Mouse (Mus musculus) liver, adult 2 months (tissue): ENCODE measurements around the gene Zmym3. TPM values are rescaled to one million over a fixed set of nuclear protein-coding genes. Genes with fewer than 3 reads are reported as not detected.

Experiments
- DNase-seq: peaks from one replicate; pipeline ENCODE4 v3.0.0-alpha.2; 2011; ENCODE audit warnings: low read depth, low spot score; ENCODE audit errors: extremely low read depth
- H3K27ac ChIP-seq: fragments of 200-500 bp; replicated peaks from 2 replicates; pipeline ENCODE4 v1.5.1; 2012; ENCODE audit warnings: low read depth, mild to moderate bottlenecking, control low read depth, inconsistent platforms, low read length; ENCODE audit not compliant: insufficient read depth
- H3K27me3 ChIP-seq: fragments of 200-500 bp; 2 replicates; pipeline ENCODE4 v1.6.1; 2012; ENCODE audit warnings: mild to moderate bottlenecking, moderate library complexity, low read length, inconsistent platforms; ENCODE audit not compliant: control insufficient read depth, insufficient read depth
- H3K36me3 ChIP-seq: fragments of 200-500 bp; 2 replicates; pipeline ENCODE4 v1.6.1; 2012; ENCODE audit warnings: low read length, inconsistent platforms; ENCODE audit not compliant: control insufficient read depth, insufficient read depth
- H3K4me1 ChIP-seq: fragments of 200-500 bp; 2 replicates; pipeline ENCODE4 v1.6.1; 2011; ENCODE audit warnings: low read length; ENCODE audit not compliant: control insufficient read depth, insufficient read depth
- H3K4me3 ChIP-seq: fragments of 200-500 bp; 2 replicates; pipeline ENCODE4 v1.5.1; 2011; ENCODE audit warnings: low read depth, mild to moderate bottlenecking, control low read depth, low read length, moderate library complexity; ENCODE audit not compliant: insufficient read depth
- H3K79me2 ChIP-seq: fragments of 200-500 bp; 2 replicates; pipeline ENCODE4 v1.6.1; 2012; ENCODE audit warnings: inconsistent platforms, mild to moderate bottlenecking, low read length, moderate library complexity; ENCODE audit not compliant: control insufficient read depth, insufficient read depth
- H3K9ac ChIP-seq: fragments of 200-500 bp; 2 replicates; pipeline ENCODE4 v1.6.1; 2012; ENCODE audit warnings: low read depth, mild to moderate bottlenecking, control low read depth, inconsistent platforms, low read length
- CTCF ChIP-seq: fragments of 200-500 bp; IDR thresholded peaks from 2 replicates; pipeline ENCODE4 v1.5.1; 2011; ENCODE audit warnings: low read depth, low read length, control low read depth
- POLR2A ChIP-seq: fragments of 200-500 bp; IDR thresholded peaks from 2 replicates; pipeline ENCODE4 v1.6.1; 2011; ENCODE audit warnings: low read length, control low read depth; ENCODE audit not compliant: insufficient read depth; ENCODE audit errors: extremely low read depth
- WGBS: fragments of 180-500 bp; shearing (Covaris S2); methylation state at CpG from one replicate; pipeline ENCODE4 v1.1.7; 2018; 5-methylcytosine and 5-hydroxymethylcytosine counted together
- polyA plus RNA-seq: library from polyadenylated mRNA; depleted of rRNA; stranded (reverse); fragments of >200 nt; gene quantifications from 2 replicates; pipeline ENCODE4 v1.2.3, GENCODE M21; 2012
- total RNA-seq: library from RNA; depleted of rRNA; stranded (reverse); fragments of >200 nt; gene quantifications from 2 replicates; pipeline ENCODE4 v1.2.3, GENCODE M21; 2014

Zmym3 gene
- total and polyA plus RNA-seq, 2 experiments: 6.8 to 9.1 TPM

- Histone ChIP-seq H3K36me3 (no peaks in the 10 kb centered on the region), H3K9ac (peak overlapping the region; percentile 98), H3K79me2 (no peaks in the 10 kb centered on the region), H3K4me3 (peak overlapping the region; percentile 99), H3K27me3 (no peaks in the 10 kb centered on the region), H3K27ac (peak overlapping the region; percentile 64), H3K4me1 (no peaks in the 10 kb centered on the region)
- peak; percentile 53 for TF ChIP-seq CTCF
- TF ChIP-seq POLR2A: no peak
- DNase-seq: no peak
- 2% methylated on average over 29 of the region's 36 CpGs for WGBS
These were observed 1.5 kb downstream of the Zmym3 start for GRCm38 (mm10) chrX:101418946-101419724.

GRCm38 (mm10) chrX:101396459-101396858, 24.2 kb downstream of the Zmym3 start:
- Histone ChIP-seq H3K9ac (no peak overlapping the region), H3K79me2 (no peaks in the 10 kb centered on the region), H3K4me1 (peaks cover 2% of the 10 kb centered on the region; the same call in 1 of the 2 replicates), H3K27ac (no peak overlapping the region), H3K36me3 (no peaks in the 10 kb centered on the region), H3K4me3 (no peak overlapping the region), H3K27me3 (no peaks in the 10 kb centered on the region)
- no peak for DNase-seq
- 74% methylated on average over 11 of the region's 11 CpGs for WGBS
- TF ChIP-seq POLR2A (no peak), CTCF (no peak)

DNA sequence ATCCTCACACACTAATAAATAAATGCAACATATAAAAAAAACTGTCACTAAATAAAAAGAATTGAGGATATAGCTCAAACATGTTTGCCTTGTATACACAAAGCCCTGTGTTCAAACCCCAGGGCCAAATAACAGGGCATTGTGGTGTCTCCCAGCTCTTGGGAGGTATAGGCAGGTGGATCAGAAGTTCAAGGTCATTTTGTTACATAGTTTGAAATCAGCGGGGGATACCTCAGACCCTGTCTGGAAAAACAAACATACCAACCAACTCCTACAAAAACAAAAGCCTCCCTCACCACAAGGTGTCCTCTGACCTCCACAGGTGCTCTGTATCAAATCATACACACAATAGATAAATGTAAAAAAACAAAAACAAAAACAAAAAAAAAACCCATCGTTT, 26.3 kb downstream of the Zmym3 start:
- peaks cover 2% of the 10 kb centered on the region; the same call in 1 of the 2 replicates for H3K4me1 ChIP-seq
- no peak for TF ChIP-seq POLR2A
- TF ChIP-seq CTCF: no peak
- H3K36me3 ChIP-seq: no peaks in the 10 kb centered on the region
- H3K9ac ChIP-seq: no peak overlapping the region
- no peaks in the 10 kb centered on the region for H3K27me3 ChIP-seq
- H3K79me2 ChIP-seq: no peaks in the 10 kb centered on the region
- no peak overlapping the region for H3K27ac ChIP-seq
- no peak overlapping the region for H3K4me3 ChIP-seq
- 31% methylated on average over 2 of the region's 2 CpGs for WGBS
- no peak for DNase-seq

- H3K4me1 ChIP-seq: peaks cover 14% of the 10 kb centered on the region; the same call in 1 of the 2 replicates
- peaks cover 7% of the 10 kb centered on the region; the same call in 1 of the 2 replicates for H3K36me3 ChIP-seq
- TF ChIP-seq POLR2A (no peak), CTCF (no peak)
- no peaks in the 10 kb centered on the region for H3K79me2 ChIP-seq
- peak overlapping the region; percentile 12; the same call in 1 of the 2 replicates for H3K27ac ChIP-seq
- WGBS: 21% methylated on average over 5 of the region's 5 CpGs
- no peaks in the 10 kb centered on the region for H3K27me3 ChIP-seq
- H3K9ac ChIP-seq: no peak overlapping the region
- no peak overlapping the region for H3K4me3 ChIP-seq
- peak; percentile 71 for DNase-seq
These were observed 31.6 kb downstream of the Zmym3 start for GRCm38 (mm10) chrX:101388866-101389537.

- DNase-seq: peak; percentile 57
- H3K27me3 ChIP-seq: no peaks in the 10 kb centered on the region
- H3K27ac ChIP-seq: peak overlapping the region; percentile 38
- H3K79me2 ChIP-seq: no peaks in the 10 kb centered on the region
- WGBS: 21% methylated on average over 4 of the region's 4 CpGs
- H3K36me3 ChIP-seq: peaks cover 9% of the 10 kb centered on the region
- H3K4me3 ChIP-seq: no peak overlapping the region
- peaks cover 15% of the 10 kb centered on the region; the same call in 1 of the 2 replicates for H3K4me1 ChIP-seq
- no peak overlapping the region for H3K9ac ChIP-seq
- TF ChIP-seq POLR2A (no peak), CTCF (no peak)
These were observed 34.4 kb downstream of the Zmym3 start for GRCm38 (mm10) chrX:101386222-101386621.
